Mouse (Mus musculus) granulocyte monocyte progenitor cell, adult 5-6 weeks (primary cell): ENCODE results near the gene Atp11a. TPM values are rescaled to one million over a fixed set of nuclear protein-coding genes. Genes with fewer than 3 reads are reported as not detected.

Experiments used
- ATAC-seq: replicated peaks from 2 replicates; pipeline ENCODE4 v1.8.0; 2016; ENCODE audit warnings: mild to moderate bottlenecking, moderate TSS enrichment, inconsistent platforms; ENCODE audit not compliant: poor library complexity, severe bottlenecking
- total RNA-seq, 2 experiments: library from RNA; stranded (forward) in 1 of 2; stranded (reverse) in 1 of 2; fragments of 200-712, 200-1000 nt in 1 of 2; fragments of >200 nt in 1 of 2; fragmentation: Nextera tagmentation in 1 of 2; gene quantifications; 2 replicates each; pipeline ENCODE4 v1.2.3; 2014 to 2017

The Atp11a gene
- total RNA-seq, 2 experiments from 2014 or later = 18.7 to 22.8 TPM

DNA sequence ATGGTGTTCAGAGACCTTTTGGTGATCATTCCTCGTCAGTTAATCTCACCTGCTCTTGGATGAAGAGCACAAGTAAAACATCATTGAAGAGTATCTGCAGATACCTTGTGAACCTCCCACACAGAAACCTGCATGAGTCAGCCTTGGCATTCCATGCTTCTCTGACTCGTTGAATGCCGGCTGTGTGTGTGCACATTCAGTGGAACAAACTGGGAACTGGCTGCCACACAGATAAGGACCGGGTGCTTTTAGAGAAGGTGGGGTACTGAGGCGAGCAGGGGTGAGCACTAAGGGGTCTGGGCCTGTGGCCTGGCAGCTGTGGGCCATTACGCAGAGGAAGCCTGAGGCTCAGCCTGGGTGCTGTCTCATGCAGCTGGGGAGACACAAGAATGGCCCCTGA is 11.9 kb downstream of the Atp11a start:
- ATAC-seq = no peak

- no peak for ATAC-seq
Measured at GRCm38 (mm10) chr8:12769296-12769695, 12.5 kb downstream of the Atp11a start.

DNA sequence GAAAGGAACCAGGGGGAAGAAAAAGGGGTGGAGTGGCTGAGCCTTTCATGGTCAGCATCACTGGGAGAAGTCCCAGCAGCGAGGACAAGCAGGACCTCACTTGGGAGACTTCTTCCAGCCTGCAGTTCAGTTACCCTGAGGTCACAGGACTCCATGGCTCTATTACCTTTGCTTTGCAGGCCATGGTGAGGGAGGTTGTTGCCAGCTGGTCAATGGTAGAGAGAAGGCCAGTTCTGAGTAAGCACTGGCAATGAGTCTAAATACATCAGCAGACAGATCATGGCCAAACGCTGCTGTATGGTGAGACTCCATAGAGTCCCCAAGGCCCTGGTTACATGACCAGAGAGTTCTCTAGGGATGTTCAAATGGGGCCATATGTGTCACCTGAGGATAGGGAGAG is 15.5 kb downstream of the Atp11a start:
- no peak for ATAC-seq

DNA sequence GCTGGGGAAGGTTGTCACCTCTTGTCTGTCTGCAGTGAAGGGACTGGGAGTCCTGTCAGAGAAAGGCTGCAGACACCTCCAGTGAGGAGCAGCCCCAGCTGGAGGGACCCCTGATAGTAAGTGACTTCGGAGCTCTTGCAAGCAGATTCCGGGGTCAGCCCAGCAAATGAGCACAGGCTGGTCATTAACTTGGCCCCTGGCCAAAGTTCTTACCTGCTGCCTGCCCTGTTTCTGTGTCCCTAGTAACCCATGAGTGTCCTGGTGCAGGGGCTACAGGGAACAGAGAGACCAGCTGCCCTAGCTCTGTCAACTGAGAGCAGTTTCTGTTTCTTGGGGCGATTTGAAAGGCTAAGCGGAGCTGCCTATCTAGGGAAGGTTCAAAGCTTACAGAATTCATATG is 17.1 kb downstream of the Atp11a start:
- no peak for ATAC-seq

GRCm38 (mm10) chr8:12774872-12775298 is 18.1 kb downstream of the Atp11a start:
- ATAC-seq = no peak

DNA sequence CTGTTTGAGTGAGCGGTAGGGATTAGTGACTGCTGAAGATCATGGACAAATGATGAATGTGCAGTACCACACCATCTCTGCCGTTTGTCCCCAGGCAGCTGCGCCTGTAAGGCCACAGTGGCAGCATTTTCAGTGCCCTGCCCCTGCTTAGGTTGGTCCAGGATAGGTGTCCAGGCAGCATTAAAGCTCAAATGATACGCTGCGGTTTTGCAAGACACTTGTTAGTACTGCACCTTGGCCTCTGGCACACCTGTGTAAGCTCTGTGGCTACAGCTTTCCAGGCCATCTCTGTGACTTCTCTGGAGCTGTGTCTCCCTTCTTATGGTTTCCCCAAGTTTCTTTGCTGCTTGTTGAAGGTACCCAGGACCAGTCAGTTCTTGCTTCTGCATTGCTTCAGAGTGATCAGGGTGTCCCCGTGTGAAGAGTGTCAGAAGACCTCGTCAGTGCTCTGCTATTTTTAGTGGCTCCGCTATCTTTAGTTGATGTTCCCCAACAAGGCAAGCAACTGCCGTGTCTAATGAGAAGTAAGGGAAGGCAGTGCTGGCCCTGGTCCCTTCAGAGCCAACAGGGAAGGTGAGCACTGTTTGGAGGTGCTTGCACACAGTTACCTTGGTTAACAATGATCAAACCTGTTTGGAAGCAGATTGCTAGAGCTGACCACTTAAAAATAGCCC is 18.6 kb downstream of the Atp11a start:
- no peak for ATAC-seq

GRCm38 (mm10) chr8:12776166-12776565 is 19.4 kb downstream of the Atp11a start:
- ATAC-seq = 0 out of 2 replicates have a peak, but pooled peaks have one; percentile 31

GRCm38 (mm10) chr8:12777171-12777570 is 20.4 kb downstream of the Atp11a start:
- no peak for ATAC-seq

DNA sequence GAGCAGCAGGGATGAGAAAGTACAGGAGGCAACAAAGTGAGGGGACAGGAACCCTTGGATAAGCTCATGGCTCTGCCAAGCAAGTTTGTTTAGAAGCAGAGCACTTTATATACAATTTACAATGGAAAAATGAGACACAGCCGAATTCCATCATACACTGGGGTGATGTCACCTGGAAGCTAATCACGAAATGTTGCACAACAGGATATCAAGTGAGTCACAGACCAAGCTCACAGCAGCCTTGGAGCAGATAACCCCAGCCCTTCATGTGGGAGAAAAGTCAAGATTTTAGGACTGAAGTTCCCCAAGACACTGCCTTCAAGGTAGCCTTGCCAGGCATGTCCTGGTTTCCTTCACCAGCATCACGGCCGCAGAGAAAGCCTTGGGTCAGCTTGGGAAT is 22.7 kb downstream of the Atp11a start:
- ATAC-seq = peak; percentile 61

- no peak for ATAC-seq
Measured at GRCm38 (mm10) chr8:12785508-12785907, 28.7 kb downstream of the Atp11a start.

DNA sequence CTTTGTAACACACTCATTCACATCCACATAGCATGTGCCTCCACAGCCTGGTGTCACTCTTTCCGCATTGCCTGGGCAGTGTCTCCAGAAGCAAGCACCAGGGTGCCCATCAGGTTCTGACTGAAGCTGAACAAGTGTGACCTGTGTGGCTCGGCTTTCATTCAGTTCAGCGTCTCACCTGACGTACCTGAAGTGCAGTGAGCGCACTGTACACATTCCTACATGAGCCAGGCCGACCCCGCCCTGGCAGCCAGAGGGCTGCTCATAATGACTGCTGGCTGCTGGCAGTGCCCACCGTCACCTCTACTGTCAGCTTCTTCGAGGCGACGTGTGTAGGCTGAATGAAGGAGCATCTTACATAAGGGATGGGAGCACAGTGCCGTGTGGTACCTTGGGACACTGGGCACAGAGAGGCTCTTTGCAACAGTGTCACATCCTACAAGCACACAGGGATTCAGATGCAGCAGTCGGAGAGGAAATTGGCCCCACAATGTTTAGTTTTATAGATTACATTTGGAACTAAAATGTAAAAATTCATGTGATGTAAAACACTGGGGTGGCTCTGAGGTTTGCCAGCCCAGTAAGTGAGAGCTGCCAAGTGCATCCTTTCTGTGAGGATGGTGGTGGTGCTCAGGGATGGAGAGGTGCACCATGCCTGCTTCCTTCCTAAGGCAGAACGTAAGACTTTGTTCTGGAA is 29.6 kb downstream of the Atp11a start:
- ATAC-seq = no peak

DNA sequence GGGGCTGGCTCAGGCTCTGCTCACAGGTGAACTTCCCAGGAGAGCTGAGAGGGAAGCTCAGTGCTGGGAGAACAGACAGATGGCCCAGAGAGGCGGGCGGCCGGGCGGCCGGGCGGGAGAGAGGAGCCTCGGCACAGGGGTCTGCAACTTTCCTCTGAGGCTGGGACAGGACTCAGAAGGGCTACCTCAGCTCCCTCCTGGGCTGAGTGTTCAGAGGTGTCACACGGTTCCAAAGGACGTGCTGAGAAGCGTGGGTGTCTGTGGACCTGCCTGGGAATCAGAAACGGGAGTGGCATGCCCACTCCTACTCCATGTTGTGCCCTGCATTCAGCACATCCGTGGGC is 30.1 kb downstream of the Atp11a start:
- 0 out of 2 replicates have a peak, but pooled peaks have one; percentile 0 for ATAC-seq

GRCm38 (mm10) chr8:12787427-12787826 is 30.6 kb downstream of the Atp11a start:
- ATAC-seq = peak; percentile 95

DNA sequence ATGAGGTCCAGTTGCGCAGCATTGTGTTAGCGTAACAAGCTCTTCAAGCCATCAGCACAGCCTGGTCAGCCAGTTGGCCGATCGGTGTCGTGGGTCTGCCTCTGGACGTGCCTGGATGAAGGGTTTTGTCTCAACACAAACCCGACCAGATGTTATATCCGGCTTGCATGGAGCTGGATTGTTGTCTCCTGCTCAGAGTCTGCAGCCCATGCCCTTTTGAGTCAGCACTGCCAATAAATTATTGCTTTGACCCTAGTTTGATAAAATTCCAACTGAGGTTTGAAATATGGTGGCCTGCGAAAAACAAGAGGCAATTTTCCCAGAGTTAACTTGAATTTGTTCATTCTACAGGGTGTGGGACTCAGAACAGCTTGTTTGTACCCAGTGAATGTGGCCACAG is 31.9 kb downstream of the Atp11a start:
- ATAC-seq = no peak

DNA sequence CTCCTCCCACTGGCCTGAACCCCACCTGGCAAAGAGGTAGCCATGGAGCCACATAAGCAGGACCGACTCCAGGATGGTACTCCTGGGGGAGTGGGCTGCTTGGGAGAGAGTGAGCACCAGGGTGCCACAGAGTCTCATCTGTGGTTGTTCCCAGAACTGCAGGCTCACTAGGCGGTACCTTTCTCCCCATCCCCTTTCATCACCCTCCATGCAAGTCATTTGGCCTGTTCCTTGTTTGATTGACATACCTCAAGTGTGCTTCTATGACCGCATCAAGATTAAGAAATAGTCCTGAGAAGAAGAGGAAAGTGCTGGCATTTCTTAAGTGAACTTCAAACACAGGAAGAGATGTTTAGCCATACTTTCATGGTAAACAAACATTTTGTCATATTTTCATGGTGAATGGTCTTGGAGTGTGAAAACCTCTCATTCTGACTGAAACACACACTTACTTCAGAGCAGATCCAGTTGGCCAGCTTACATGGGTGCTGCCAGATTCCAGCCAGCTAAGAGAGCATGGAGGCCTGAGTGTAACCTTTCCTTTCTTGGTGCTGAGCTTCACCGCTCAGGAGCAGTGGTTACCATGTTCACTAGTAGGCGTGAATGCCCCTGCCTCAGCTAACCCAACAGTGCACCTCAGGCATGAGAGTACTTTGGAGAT is 38.3 kb downstream of the Atp11a start:
- peak; percentile 28; the same call in 1 of the 2 replicates for ATAC-seq

GRCm38 (mm10) chr8:12799099-12799498 is 42.3 kb downstream of the Atp11a start:
- ATAC-seq = no peak

DNA sequence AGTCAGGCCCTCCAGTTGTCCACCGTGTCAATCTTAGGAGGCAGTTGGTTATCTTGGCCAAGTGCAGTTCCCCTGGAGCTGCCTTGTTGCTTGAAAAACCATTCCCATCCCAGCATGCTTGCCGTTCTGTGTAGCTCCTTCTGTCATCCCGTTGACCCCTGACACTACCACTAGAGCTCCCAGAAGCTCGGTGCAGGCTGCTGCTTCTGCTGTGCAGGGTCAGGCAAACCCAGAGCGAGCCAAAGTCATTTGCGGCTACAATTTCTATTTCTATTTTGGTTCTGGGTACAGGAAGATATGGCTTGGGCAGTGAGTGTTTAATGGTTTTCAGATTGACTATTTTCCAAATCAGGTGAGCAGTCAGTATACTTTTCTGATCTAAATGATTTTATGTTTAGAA is 43.0 kb downstream of the Atp11a start:
- no peak for ATAC-seq

- no peak for ATAC-seq
Measured at GRCm38 (mm10) chr8:12800246-12800645, 43.4 kb downstream of the Atp11a start.

DNA sequence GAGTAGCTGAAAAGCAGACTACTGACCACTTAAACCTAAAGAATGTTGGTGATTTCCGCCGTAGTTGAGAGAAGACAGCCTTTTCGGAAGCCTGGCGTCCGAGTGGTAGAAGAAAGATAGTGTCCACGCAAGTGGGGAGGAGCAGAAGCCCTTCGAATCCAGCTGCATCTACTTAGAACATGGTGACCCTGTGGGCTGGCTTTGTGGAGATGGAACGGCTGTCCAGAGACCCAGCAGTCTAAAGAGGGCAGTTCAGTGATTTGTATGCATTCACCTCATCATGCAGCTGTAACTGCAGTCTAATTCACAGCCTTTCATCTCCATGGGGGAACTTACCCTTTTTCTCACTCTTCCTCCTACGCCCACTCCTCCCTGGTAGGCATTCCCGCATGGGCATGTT is 44.8 kb downstream of the Atp11a start:
- no peak for ATAC-seq

DNA sequence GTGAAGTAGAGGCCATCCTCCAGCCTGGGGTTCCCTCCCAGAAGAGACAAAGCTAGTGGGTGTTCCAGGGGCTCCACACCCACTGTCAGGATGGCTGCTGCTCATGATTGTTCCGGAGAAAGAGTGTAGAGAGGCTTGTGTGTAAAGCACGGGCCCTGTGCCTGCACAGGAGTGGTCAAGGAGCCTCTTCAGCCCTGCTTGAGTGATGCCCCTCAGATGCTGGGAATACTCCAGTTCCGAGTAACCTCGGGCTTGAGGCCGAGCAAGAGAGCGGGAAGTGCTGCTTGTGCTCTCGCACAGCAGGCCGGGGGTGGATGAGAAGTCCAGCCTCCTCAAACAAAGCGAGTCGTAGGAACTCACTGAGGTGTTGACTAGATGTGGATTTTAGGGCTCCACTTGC is 46.3 kb downstream of the Atp11a start:
- no peak for ATAC-seq

DNA sequence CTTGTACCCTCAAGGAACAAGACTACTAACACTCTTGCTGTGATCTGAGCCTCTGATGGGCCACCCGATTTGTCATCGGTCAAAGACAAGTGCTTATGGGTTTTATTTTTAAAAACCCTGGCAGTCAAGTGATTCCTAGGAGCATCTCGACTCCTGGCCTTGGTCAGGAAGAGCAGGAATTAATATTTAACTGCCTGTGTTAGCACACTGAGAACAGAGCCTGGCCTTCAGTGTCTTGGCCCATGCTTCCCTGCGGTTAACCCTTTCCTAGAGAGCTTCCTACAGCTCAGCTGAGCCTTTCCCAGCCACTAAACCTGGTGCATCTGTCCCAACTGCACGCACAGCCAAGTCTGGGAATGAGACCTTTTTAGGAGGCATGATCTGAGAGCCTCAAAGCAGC is 48.1 kb downstream of the Atp11a start:
- ATAC-seq = no peak

- no peak for ATAC-seq
Measured at GRCm38 (mm10) chr8:12805569-12805968, 48.8 kb downstream of the Atp11a start.
